Mouse (Mus musculus) lung, adult 2 months (tissue): Measurements from ENCODE around the gene Retn.

ENCODE experiments used
- CTCF ChIP-seq: fragments of 200-500 bp; IDR thresholded peaks from 2 replicates; pipeline ENCODE4 v1.5.1; 2011; ENCODE audit warnings: mild to moderate bottlenecking, low read length, control low read depth; ENCODE audit not compliant: insufficient read depth
- POLR2A ChIP-seq: fragments of 200-500 bp; IDR thresholded peaks from 2 replicates; pipeline ENCODE4 v1.6.1; 2011; ENCODE audit warnings: low read depth, mild to moderate bottlenecking, control low read depth, low read length, borderline replicate concordance; ENCODE audit errors: extremely low read depth

- TF ChIP-seq POLR2A (no peak), CTCF (no peak)
These were observed 8.0 kb upstream of the Retn start for GRCm38 (mm10) chr8:3647561-3647960.
